Mouse (Mus musculus): ENCODE results near the gene Smim12.

Smim12 gene

GRCm38 (mm10) chr4:127233416-127234125 lies 10.0 kb upstream of the Smim12 start:
- in situ Hi-C loops (cut with MboI, MseI) = loop anchor here in 1 of 2 experiments (25.0 kb wide), 1 partner anchor 1071 kb away; the partner anchor contains the start of gene Sh3d21

GRCm38 (mm10) chr4:127235742-127236487 lies 7.7 kb upstream of the Smim12 start:
- in situ Hi-C loops (cut with MboI, MseI) = loop anchor here in 1 of 2 experiments (25.0 kb wide), 1 partner anchor 1074 kb away; the partner anchor contains the start of gene Sh3d21

- in situ Hi-C loops (cut with MboI, MseI) = loop anchor here in 1 of 2 experiments (25.0 kb wide), 1 partner anchor 1074 kb away; the partner anchor contains the start of gene Sh3d21
Measured at GRCm38 (mm10) chr4:127236631-127237030, 7.0 kb upstream of the Smim12 start.

GRCm38 (mm10) chr4:127237271-127237670 lies 6.3 kb upstream of the Smim12 start:
- in situ Hi-C loops (cut with MboI, MseI) = loop anchor here in 1 of 2 experiments (25.0 kb wide), 1 partner anchor 1075 kb away; the partner anchor contains the start of gene Sh3d21

DNA sequence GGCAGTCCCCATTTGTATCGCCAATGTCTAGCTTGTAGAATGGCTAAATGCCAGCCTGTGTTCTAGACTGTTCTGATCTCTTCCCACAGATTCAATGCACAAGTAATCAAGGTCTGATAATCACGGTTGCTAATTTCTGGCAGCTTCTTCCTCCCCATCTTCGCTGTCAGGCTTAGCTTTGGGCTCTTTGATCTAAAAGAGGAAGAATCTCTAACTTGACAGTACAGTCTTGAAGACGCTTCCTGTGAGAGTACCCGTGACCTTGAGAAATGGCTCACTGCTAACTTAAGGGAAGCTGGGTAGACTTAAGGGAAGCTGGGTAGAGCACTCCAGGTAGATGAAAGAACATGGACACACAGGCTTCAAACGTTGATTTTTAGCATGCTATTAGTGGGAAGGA lies 888 bp upstream of the Smim12 start:
- in situ Hi-C loops (cut with MboI, MseI) = loop anchor here (10.0 to 25.0 kb wide), 2 partner anchors 188 to 1080 kb away; partner anchors contain the start of gene Sh3d21 (in 1 of the 2)

DNA sequence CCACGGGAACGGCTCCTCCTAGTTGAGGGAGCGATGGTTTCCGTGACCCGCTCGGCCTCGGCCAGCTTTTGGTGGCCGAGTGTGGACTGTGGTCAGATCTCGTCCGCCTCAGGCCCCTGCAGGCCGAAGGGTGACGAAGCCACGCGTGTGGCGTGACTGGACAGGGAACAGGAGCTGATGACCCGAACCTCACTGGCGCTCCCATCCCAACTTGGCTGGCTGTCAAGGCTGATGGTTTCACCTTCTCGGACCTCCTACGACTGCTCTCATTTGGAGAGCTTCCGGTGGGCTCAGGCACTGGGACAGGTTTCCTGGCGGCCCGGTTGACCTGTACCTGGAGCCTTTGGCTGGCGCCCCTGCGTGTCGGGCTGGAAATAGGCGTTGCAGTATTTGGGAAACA lies 369 bp downstream of the Smim12 start:
- in situ Hi-C loops (cut with MboI, MseI) = loop anchor here (10.0 to 25.0 kb wide), 2 partner anchors 189 to 1082 kb away; partner anchors contain the start of gene Sh3d21 (in 1 of the 2)

- in situ Hi-C loops (cut with MboI, MseI) = loop anchor here (5.0 to 25.0 kb wide), 3 partner anchors 188 to 1088 kb away; partner anchors contain the start of genes Sh3d21 (in 1 of the 2) and Zmym1 (in 1 of the 2)
Measured at GRCm38 (mm10) chr4:127249701-127250349, 6.2 kb downstream of the Smim12 start.

- in situ Hi-C loops (cut with MboI, MseI) = loop anchor here in 1 of 2 experiments (5.0 kb wide), 1 partner anchor 190 kb away; the partner anchor contains the start of gene Zmym1
Measured at GRCm38 (mm10) chr4:127251963-127252585, 8.5 kb downstream of the Smim12 start.

GRCm38 (mm10) chr4:127256739-127257138 lies 13.2 kb downstream of the Smim12 start:
- in situ Hi-C loops (cut with MboI, MseI) = loop anchor here in 1 of 2 experiments (5.0 kb wide), 1 partner anchor 56 kb away; the partner anchor contains the start of gene Gja4

GRCm38 (mm10) chr4:127258186-127258897 lies 14.8 kb downstream of the Smim12 start:
- in situ Hi-C loops (cut with MboI, MseI) = loop anchor here in 1 of 2 experiments (5.0 kb wide), 1 partner anchor 54 kb away; the partner anchor contains the start of gene Gja4

DNA sequence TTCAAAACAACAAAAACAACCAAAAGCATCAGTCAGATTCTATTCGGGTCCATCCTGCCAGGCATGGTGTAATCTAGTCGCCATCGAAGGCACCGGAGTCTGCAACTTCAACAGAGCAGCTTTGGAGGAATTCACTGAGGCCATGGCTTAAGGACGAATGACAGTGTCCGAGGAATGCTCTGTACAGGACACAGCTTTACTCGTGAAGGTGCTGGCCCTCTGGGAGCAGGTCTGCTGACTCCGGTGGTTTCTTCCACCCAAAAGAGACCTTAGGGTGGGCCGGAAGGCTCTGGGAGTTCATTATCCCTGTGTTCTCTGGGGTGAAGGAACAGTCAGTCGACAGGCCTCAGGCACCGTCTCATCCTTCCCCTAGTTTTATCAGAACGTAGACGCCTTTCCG lies 18.0 kb downstream of the Smim12 start:
- in situ Hi-C loops (cut with MboI, MseI) = no loop called here

GRCm38 (mm10) chr4:127263438-127264182 lies 20.0 kb downstream of the Smim12 start:
- in situ Hi-C loops (cut with MboI, MseI) = no loop called here

GRCm38 (mm10) chr4:127264183-127264554 lies 20.6 kb downstream of the Smim12 start:
- in situ Hi-C loops (cut with MboI, MseI) = no loop called here

- in situ Hi-C loops (cut with MboI, MseI) = no loop called here
Measured at GRCm38 (mm10) chr4:127278451-127279001, 34.9 kb downstream of the Smim12 start.

- in situ Hi-C loops (cut with MboI, MseI) = no loop called here
Measured at GRCm38 (mm10) chr4:127279241-127279640, 35.7 kb downstream of the Smim12 start.

- in situ Hi-C loops (cut with MboI, MseI) = no loop called here
Measured at GRCm38 (mm10) chr4:127286907-127287306, 43.3 kb downstream of the Smim12 start.

DNA sequence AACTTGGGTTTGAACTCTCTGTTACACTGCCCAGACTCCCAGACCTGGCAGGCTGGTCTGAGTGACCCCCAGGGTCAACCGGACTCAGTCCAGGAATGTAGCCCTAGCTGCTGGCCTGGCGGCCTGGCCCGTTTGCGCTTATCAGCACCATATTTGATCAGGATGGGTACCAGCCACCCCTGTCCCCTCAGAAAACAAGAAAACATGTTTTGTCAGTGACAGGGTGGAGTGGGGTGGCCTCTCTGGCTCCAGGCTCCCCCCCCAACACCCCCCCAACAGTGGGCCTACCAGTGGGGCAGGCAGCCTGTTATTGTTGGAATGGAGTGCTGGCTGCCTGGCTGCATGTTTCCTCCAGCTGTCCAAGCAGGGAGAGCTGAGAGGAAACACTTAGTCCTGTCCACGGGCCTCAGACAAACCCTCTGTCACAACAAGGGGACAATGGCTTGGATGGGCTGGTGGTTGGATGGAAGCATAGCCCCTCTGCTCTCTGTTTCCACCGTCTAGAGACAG lies 45.5 kb downstream of the Smim12 start:
- in situ Hi-C loops (cut with MboI, MseI) = no loop called here

GRCm38 (mm10) chr4:127292631-127293030 lies 49.0 kb downstream of the Smim12 start:
- in situ Hi-C loops (cut with MboI, MseI) = no loop called here

Data from T-helper 17 cell (primary cell).